25 mouse cellular contexts compared by ENCODE assay signal in genomic region chr13:103073461-103073860, GRCm38 (mm10).
"Had no signal": no experiment of that assay in that cellular context is flagged by ENCODE, and none has a peak within 500 bp of the region (broad histone marks: within the 10 kb centered on the region; RNA-seq: fewer than 3 reads in every experiment).

No protein-coding gene starts in this region.

- H3K27me3 ChIP-seq: kidney, embryonic 15.5 days; limb, embryonic 12.5 days; limb, embryonic 15.5 days; midbrain, embryonic 13.5 days had no signal

- H3K36me3 ChIP-seq: kidney, embryonic 15.5 days; limb, embryonic 12.5 days; limb, embryonic 15.5 days; midbrain, embryonic 10.5 days; midbrain, embryonic 13.5 days; neural tube, embryonic 13.5 days had no signal

- DNase-seq: kidney, adult 8-10 months; kidney, postnatal 10 days; kidney, postnatal 36 days; left cerebral cortex, postnatal 4 days; liver, postnatal 0 days; lung, embryonic 14.5 days; lung, postnatal 10 days; lung, postnatal 4 days; right cerebral cortex, adult 18-20 months; right cerebral cortex, postnatal 14 days; right cerebral cortex, postnatal 4 days; thymus, adult 2 months; thymus, postnatal 14 days; thymus, postnatal 4 days had no signal

- H3K4me2 ChIP-seq: kidney, embryonic 15.5 days; limb, embryonic 12.5 days; limb, embryonic 15.5 days; liver, embryonic 11.5 days; lung, embryonic 14.5 days; midbrain, embryonic 13.5 days; neural tube, embryonic 13.5 days had no signal

- H3K4me1 ChIP-seq: kidney, embryonic 15.5 days; limb, embryonic 12.5 days; limb, embryonic 15.5 days; midbrain, embryonic 10.5 days; midbrain, embryonic 13.5 days; neural tube, embryonic 13.5 days had no signal

- H3K27ac ChIP-seq: kidney, embryonic 15.5 days; limb, embryonic 12.5 days; limb, embryonic 15.5 days; liver, embryonic 14.5 days; midbrain, embryonic 10.5 days; midbrain, embryonic 13.5 days; neural tube, embryonic 13.5 days; stomach, postnatal 0 days had no signal

- H3K4me3 ChIP-seq: kidney, embryonic 15.5 days; limb, embryonic 12.5 days; limb, embryonic 15.5 days; midbrain, embryonic 10.5 days; midbrain, embryonic 13.5 days; myocyte; neural tube, embryonic 13.5 days had no signal

- H3K9me3 ChIP-seq: kidney, embryonic 15.5 days; limb, embryonic 12.5 days; limb, embryonic 15.5 days; midbrain, embryonic 10.5 days; midbrain, embryonic 13.5 days; neural tube, embryonic 13.5 days had no signal

- ATAC-seq: liver, postnatal 0 days; midbrain, embryonic 13.5 days; midbrain, embryonic 16.5 days had no signal

- H3K9ac ChIP-seq: kidney, embryonic 15.5 days; limb, embryonic 12.5 days; limb, embryonic 15.5 days; liver, embryonic 14.5 days; liver, postnatal 0 days; lung, embryonic 14.5 days; midbrain, embryonic 13.5 days; neural tube, embryonic 13.5 days had no signal
